Mouse (Mus musculus): ENCODE data around the gene Exoc6b. TPM values are rescaled to one million over a fixed set of nuclear protein-coding genes. Genes with fewer than 3 reads are reported as not detected.
A peak's percentile ranks its signal among the peaks of the same experiment; 100 is the strongest.

Exoc6b gene
- total and polyA plus RNA-seq, 2 experiments, result 2.3 to 6.1 TPM

GRCm38 (mm10) chr6:84736942-84737341 is 332.4 kb downstream of the Exoc6b start:
- Histone ChIP-seq H3K27me3 (ENCODE audit: control insufficient read depth, insufficient read depth, low read length) (no peaks in the 10 kb centered on the region), H3K4me3 (ENCODE audit: insufficient read depth, low read depth, low read length) (no peak overlapping the region), H3K36me3 (ENCODE audit: control insufficient read depth, insufficient read depth, low read length) (no peaks in the 10 kb centered on the region), H3K79me2 (ENCODE audit: control insufficient read depth, insufficient read depth, low read length) (no peaks in the 10 kb centered on the region), H3K27ac (replicated peaks; ENCODE audit: insufficient read depth, low read depth, low read length) (no peak overlapping the region), H3K9ac (ENCODE audit: low read depth, low read length) (no peak overlapping the region), H3K4me1 (ENCODE audit: control insufficient read depth, insufficient read depth, low read length) (no peaks in the 10 kb centered on the region)
- TF ChIP-seq POLR2A (IDR thresholded peaks at IDR 0.05; ENCODE audit: extremely low read depth, insufficient read depth, low read length) (no peak), CTCF (IDR thresholded peaks at IDR 0.05; ENCODE audit: low read depth, low read length) (peak; percentile 63)
- DNase-seq (ENCODE audit: extremely low read depth, low read depth, low spot score), result peak; percentile 36
- 35% methylated on average over 3 of the region's 3 CpGs for WGBS

- Histone ChIP-seq H3K9ac (ENCODE audit: low read depth, low read length) (no peak overlapping the region), H3K79me2 (ENCODE audit: control insufficient read depth, insufficient read depth, low read length) (no peaks in the 10 kb centered on the region), H3K27ac (replicated peaks; ENCODE audit: insufficient read depth, low read depth, low read length) (no peak overlapping the region), H3K4me1 (ENCODE audit: control insufficient read depth, insufficient read depth, low read length) (no peaks in the 10 kb centered on the region), H3K4me3 (ENCODE audit: insufficient read depth, low read depth, low read length) (no peak overlapping the region), H3K27me3 (ENCODE audit: control insufficient read depth, insufficient read depth, low read length) (no peaks in the 10 kb centered on the region; the same call in 1 of the 2 replicates), H3K36me3 (ENCODE audit: control insufficient read depth, insufficient read depth, low read length) (no peaks in the 10 kb centered on the region)
- TF ChIP-seq CTCF (IDR thresholded peaks at IDR 0.05; ENCODE audit: low read depth, low read length), result no peak
- no peak for TF ChIP-seq POLR2A (IDR thresholded peaks at IDR 0.05; ENCODE audit: extremely low read depth, insufficient read depth, low read length)
- DNase-seq (ENCODE audit: extremely low read depth, low read depth, low spot score), result no peak
Measured at GRCm38 (mm10) chr6:84726876-84727275, 342.4 kb downstream of the Exoc6b start.

- TF ChIP-seq POLR2A (IDR thresholded peaks at IDR 0.05; ENCODE audit: extremely low read depth, insufficient read depth, low read length) (no peak), CTCF (IDR thresholded peaks at IDR 0.05; ENCODE audit: low read depth, low read length) (no peak)
- Histone ChIP-seq H3K4me1 (ENCODE audit: control insufficient read depth, insufficient read depth, low read length) (no peaks in the 10 kb centered on the region; the same call in none of the 2 replicates), H3K9ac (ENCODE audit: low read depth, low read length) (no peak overlapping the region), H3K79me2 (ENCODE audit: control insufficient read depth, insufficient read depth, low read length) (no peaks in the 10 kb centered on the region), H3K4me3 (ENCODE audit: insufficient read depth, low read depth, low read length) (no peak overlapping the region), H3K36me3 (ENCODE audit: control insufficient read depth, insufficient read depth, low read length) (no peaks in the 10 kb centered on the region), H3K27ac (replicated peaks; ENCODE audit: insufficient read depth, low read depth, low read length) (no peak overlapping the region), H3K27me3 (ENCODE audit: control insufficient read depth, insufficient read depth, low read length) (no peaks in the 10 kb centered on the region)
- DNase-seq (ENCODE audit: extremely low read depth, low read depth, low spot score), result peak; percentile 97
- WGBS, result 21% methylated on average over 11 of the region's 11 CpGs
Measured at GRCm38 (mm10) chr6:84713171-84713570, 356.1 kb downstream of the Exoc6b start.

GRCm38 (mm10) chr6:84710831-84711230 is 358.5 kb downstream of the Exoc6b start:
- Histone ChIP-seq H3K9ac (ENCODE audit: low read depth, low read length) (no peak overlapping the region), H3K4me3 (ENCODE audit: insufficient read depth, low read depth, low read length) (no peak overlapping the region), H3K36me3 (ENCODE audit: control insufficient read depth, insufficient read depth, low read length) (no peaks in the 10 kb centered on the region), H3K27ac (replicated peaks; ENCODE audit: insufficient read depth, low read depth, low read length) (no peak overlapping the region), H3K79me2 (ENCODE audit: control insufficient read depth, insufficient read depth, low read length) (no peaks in the 10 kb centered on the region), H3K4me1 (ENCODE audit: control insufficient read depth, insufficient read depth, low read length) (no peaks in the 10 kb centered on the region; the same call in none of the 2 replicates), H3K27me3 (ENCODE audit: control insufficient read depth, insufficient read depth, low read length) (no peaks in the 10 kb centered on the region)
- no peak for DNase-seq (ENCODE audit: extremely low read depth, low read depth, low spot score)
- no peak for TF ChIP-seq CTCF (IDR thresholded peaks at IDR 0.05; ENCODE audit: low read depth, low read length)
- no peak for TF ChIP-seq POLR2A (IDR thresholded peaks at IDR 0.05; ENCODE audit: extremely low read depth, insufficient read depth, low read length)
- WGBS, result 95% methylated on average over 6 of the region's 6 CpGs

GRCm38 (mm10) chr6:84708631-84709030 is 360.7 kb downstream of the Exoc6b start:
- TF ChIP-seq POLR2A (IDR thresholded peaks at IDR 0.05; ENCODE audit: extremely low read depth, insufficient read depth, low read length), result no peak
- TF ChIP-seq CTCF (IDR thresholded peaks at IDR 0.05; ENCODE audit: low read depth, low read length), result no peak
- Histone ChIP-seq H3K27me3 (ENCODE audit: control insufficient read depth, insufficient read depth, low read length) (no peaks in the 10 kb centered on the region), H3K27ac (replicated peaks; ENCODE audit: insufficient read depth, low read depth, low read length) (no peak overlapping the region), H3K36me3 (ENCODE audit: control insufficient read depth, insufficient read depth, low read length) (no peaks in the 10 kb centered on the region), H3K79me2 (ENCODE audit: control insufficient read depth, insufficient read depth, low read length) (no peaks in the 10 kb centered on the region), H3K4me3 (ENCODE audit: insufficient read depth, low read depth, low read length) (no peak overlapping the region), H3K4me1 (ENCODE audit: control insufficient read depth, insufficient read depth, low read length) (no peaks in the 10 kb centered on the region; the same call in none of the 2 replicates), H3K9ac (ENCODE audit: low read depth, low read length) (no peak overlapping the region)
- no peak for DNase-seq (ENCODE audit: extremely low read depth, low read depth, low spot score)
- 91% methylated on average over 4 of the region's 4 CpGs for WGBS

GRCm38 (mm10) chr6:84699579-84699978 is 369.7 kb downstream of the Exoc6b start:
- Histone ChIP-seq H3K9ac (ENCODE audit: low read depth, low read length) (no peak overlapping the region), H3K27me3 (ENCODE audit: control insufficient read depth, insufficient read depth, low read length) (no peaks in the 10 kb centered on the region), H3K79me2 (ENCODE audit: control insufficient read depth, insufficient read depth, low read length) (no peaks in the 10 kb centered on the region), H3K4me3 (ENCODE audit: insufficient read depth, low read depth, low read length) (no peak overlapping the region), H3K36me3 (ENCODE audit: control insufficient read depth, insufficient read depth, low read length) (no peaks in the 10 kb centered on the region), H3K4me1 (ENCODE audit: control insufficient read depth, insufficient read depth, low read length) (peaks cover 12% of the 10 kb centered on the region), H3K27ac (replicated peaks; ENCODE audit: insufficient read depth, low read depth, low read length) (no peak overlapping the region)
- no peak for DNase-seq (ENCODE audit: extremely low read depth, low read depth, low spot score)
- TF ChIP-seq POLR2A (IDR thresholded peaks at IDR 0.05; ENCODE audit: extremely low read depth, insufficient read depth, low read length), result no peak
- WGBS, result 88% methylated on average over 5 of the region's 5 CpGs
